Mouse (Mus musculus): ENCODE measurements around the gene Mob4. TPM values are rescaled to one million over a fixed set of nuclear protein-coding genes. Genes with fewer than 3 reads are reported as not detected.

Gene Mob4
- polyA plus RNA-seq, 1 experiment from 2014 or later = 40.1 TPM

DNA sequence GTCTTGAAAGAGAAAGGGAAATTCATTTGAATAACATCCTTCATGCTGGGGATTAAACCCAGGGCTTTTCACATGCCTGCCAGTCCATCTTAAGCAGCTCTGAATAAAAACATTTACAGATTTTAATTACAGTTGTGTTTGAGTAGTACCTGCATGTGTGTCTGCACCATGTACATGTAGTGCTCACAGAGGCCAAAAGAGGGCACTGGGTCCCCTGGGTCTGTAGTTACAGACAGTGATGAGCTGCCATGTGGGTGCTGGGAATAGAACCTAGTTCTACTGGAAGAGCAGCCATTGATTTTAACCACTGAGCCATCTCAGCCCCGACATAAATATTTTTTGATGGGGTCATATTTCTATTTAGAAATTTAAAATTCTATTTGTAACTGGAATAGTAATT, 4.8 kb downstream of the Mob4 start:
- no peak for DNase-seq
- peaks cover 23% of the 10 kb centered on the region for H3K36me3 ChIP-seq (replicated peaks; ENCODE audit: insufficient read depth, low read length)
- no peak overlapping the region for H3K4me3 ChIP-seq (ENCODE audit: low read depth, low read length)
- H3K27ac ChIP-seq (ENCODE audit: low read depth) = no peak overlapping the region
- no peak overlapping the region for H3K4me2 ChIP-seq (ENCODE audit: low read depth, low read length)
- no peak for ATAC-seq
- 93% methylated on average over 1 of the region's 1 CpGs for WGBS (ENCODE audit: insufficient replicate concordance)
- H3K27me3 ChIP-seq (ENCODE audit: insufficient read depth, low read length) = no peaks in the 10 kb centered on the region
- H3K4me1 ChIP-seq (ENCODE audit: insufficient read depth) = peaks cover 8% of the 10 kb centered on the region; the same call in 1 of the 2 replicates
- no peak overlapping the region for H3K9ac ChIP-seq (replicated peaks)
- H3K9me3 ChIP-seq (ENCODE audit: low read length) = no peaks in the 10 kb centered on the region
- TF ChIP-seq EP300 (IDR thresholded peaks at IDR 0.05; ENCODE audit: low read depth) = no peak
- no peak for TF ChIP-seq CTCF (IDR thresholded peaks at IDR 0.05; ENCODE audit: low read depth)

DNA sequence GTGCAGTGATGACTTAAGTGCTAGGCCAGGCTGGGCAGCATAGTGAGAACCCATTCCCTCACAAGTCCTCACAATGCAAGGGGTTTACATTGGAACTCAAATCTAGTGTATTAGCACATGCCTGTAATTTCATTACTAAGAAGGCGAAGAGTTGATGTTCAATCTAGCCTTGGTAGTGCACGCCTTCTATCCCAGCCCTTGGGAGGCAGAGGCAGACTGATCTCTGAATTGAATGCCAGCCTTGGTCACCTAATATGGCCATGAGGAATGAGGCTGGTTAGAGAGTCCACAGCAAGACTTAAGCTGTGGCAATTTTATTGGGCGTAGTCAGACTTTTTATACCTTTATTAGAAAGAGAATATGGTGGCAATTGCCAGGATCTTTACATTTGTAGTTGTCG, 13.3 kb downstream of the Mob4 start:
- ATAC-seq (no peak), DNase-seq (no peak)
- 95% methylated on average over 4 of the region's 4 CpGs for WGBS (ENCODE audit: insufficient replicate concordance)
- Histone ChIP-seq H3K36me3 (replicated peaks; ENCODE audit: insufficient read depth, low read length) (peaks cover 43% of the 10 kb centered on the region), H3K9ac (replicated peaks) (no peak overlapping the region), H3K27ac (ENCODE audit: low read depth) (no peak overlapping the region), H3K4me3 (ENCODE audit: low read depth, low read length) (no peak overlapping the region), H3K4me2 (ENCODE audit: low read depth, low read length) (no peak overlapping the region), H3K27me3 (ENCODE audit: insufficient read depth, low read length) (no peaks in the 10 kb centered on the region), H3K4me1 (ENCODE audit: insufficient read depth) (no peaks in the 10 kb centered on the region), H3K9me3 (ENCODE audit: low read length) (no peaks in the 10 kb centered on the region)
- no peak for TF ChIP-seq EP300 (IDR thresholded peaks at IDR 0.05; ENCODE audit: low read depth)
- no peak for TF ChIP-seq CTCF (IDR thresholded peaks at IDR 0.05; ENCODE audit: low read depth)

DNA sequence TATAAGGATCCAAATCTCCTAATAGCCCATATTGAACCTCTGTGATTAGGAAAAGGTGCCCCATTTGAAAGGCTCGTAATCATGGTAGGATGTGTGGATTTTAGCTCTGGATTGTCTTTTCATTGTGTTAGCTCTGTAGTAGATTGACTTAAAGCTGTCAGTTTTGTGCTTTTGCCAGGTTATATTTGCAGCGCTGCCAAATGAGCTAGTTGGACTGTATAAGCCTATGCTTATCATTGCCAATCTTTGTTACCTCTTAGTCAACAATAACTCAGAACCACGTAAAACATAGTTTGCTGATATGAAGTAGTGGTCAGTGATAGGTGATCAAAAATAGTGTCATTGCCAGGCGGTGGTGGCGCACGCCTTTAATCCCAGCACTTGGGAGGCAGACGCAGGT, 14.5 kb downstream of the Mob4 start:
- no peaks in the 10 kb centered on the region for H3K27me3 ChIP-seq (ENCODE audit: insufficient read depth, low read length)
- no peak overlapping the region for H3K4me2 ChIP-seq (ENCODE audit: low read depth, low read length)
- ATAC-seq (no peak), DNase-seq (no peak)
- no peak overlapping the region for H3K4me3 ChIP-seq (ENCODE audit: low read depth, low read length)
- H3K36me3 ChIP-seq (replicated peaks; ENCODE audit: insufficient read depth, low read length) = peaks cover 48% of the 10 kb centered on the region
- H3K4me1 ChIP-seq (ENCODE audit: insufficient read depth) = no peaks in the 10 kb centered on the region
- WGBS (ENCODE audit: insufficient replicate concordance) = 91% methylated on average over 7 of the region's 7 CpGs
- no peak overlapping the region for H3K27ac ChIP-seq (ENCODE audit: low read depth)
- H3K9me3 ChIP-seq (ENCODE audit: low read length) = no peaks in the 10 kb centered on the region
- no peak for TF ChIP-seq CTCF (IDR thresholded peaks at IDR 0.05; ENCODE audit: low read depth)
- no peak for TF ChIP-seq EP300 (IDR thresholded peaks at IDR 0.05; ENCODE audit: low read depth)
- H3K9ac ChIP-seq (replicated peaks) = no peak overlapping the region

DNA sequence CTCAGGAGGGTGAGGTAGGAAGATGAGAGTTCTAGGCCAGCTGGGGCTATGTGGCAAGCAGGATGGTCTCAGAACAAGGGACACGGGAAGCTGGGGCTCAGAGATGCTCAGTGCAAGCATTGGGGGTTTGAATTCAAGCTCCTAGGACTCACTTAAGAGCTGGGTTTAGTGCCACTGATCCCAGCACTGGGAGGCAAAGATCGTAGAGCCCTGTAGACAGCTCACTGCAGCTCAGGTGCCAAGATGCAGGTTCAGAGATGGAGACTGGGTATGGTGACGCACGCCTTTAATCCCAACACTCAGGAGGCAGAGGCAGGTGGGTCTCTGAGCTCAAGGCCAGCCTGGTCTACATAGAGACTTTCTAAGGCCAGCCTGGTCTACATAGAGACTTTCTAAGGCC, 26.3 kb downstream of the Mob4 start:
- TF ChIP-seq EP300 (IDR thresholded peaks at IDR 0.05; ENCODE audit: low read depth) (no peak), CTCF (IDR thresholded peaks at IDR 0.05; ENCODE audit: low read depth) (no peak)
- Histone ChIP-seq H3K9me3 (ENCODE audit: low read length) (no peaks in the 10 kb centered on the region), H3K27ac (ENCODE audit: low read depth) (no peak overlapping the region), H3K4me2 (ENCODE audit: low read depth, low read length) (no peak overlapping the region), H3K36me3 (replicated peaks; ENCODE audit: insufficient read depth, low read length) (peaks cover 39% of the 10 kb centered on the region), H3K4me1 (ENCODE audit: insufficient read depth) (no peaks in the 10 kb centered on the region), H3K27me3 (ENCODE audit: insufficient read depth, low read length) (no peaks in the 10 kb centered on the region), H3K4me3 (ENCODE audit: low read depth, low read length) (no peak overlapping the region), H3K9ac (replicated peaks) (no peak overlapping the region)
- no peak for DNase-seq
- no peak for ATAC-seq
- 89% methylated on average over 4 of the region's 4 CpGs for WGBS (ENCODE audit: insufficient replicate concordance)

DNA sequence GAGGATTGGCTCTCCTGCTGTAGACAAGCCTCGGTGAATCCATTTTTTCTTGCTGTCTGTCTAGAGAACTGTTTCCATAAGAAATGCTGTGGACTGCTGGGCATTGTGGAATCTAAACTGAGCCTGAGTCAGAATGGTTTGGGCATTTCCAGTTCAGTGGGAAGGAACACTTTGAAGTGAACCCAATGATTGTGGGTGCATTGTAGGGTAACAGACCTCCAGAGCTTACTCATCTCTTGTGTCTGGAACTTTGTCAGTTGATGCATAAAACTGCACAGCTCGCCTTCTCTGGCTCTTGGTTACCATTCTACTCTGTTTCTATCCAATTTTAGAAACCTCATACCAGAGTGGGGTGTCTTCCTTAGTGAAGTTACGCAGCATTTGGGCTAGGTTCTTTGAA, 27.2 kb downstream of the Mob4 start:
- no peak for ATAC-seq
- H3K4me1 ChIP-seq (ENCODE audit: insufficient read depth) = no peaks in the 10 kb centered on the region
- H3K9ac ChIP-seq (replicated peaks) = no peak overlapping the region
- no peak overlapping the region for H3K27ac ChIP-seq (ENCODE audit: low read depth)
- DNase-seq = no peak
- H3K4me2 ChIP-seq (ENCODE audit: low read depth, low read length) = no peak overlapping the region
- peaks cover 32% of the 10 kb centered on the region for H3K36me3 ChIP-seq (replicated peaks; ENCODE audit: insufficient read depth, low read length)
- WGBS (ENCODE audit: insufficient replicate concordance) = 87% methylated on average over 3 of the region's 3 CpGs
- H3K27me3 ChIP-seq (ENCODE audit: insufficient read depth, low read length) = no peaks in the 10 kb centered on the region
- H3K4me3 ChIP-seq (ENCODE audit: low read depth, low read length) = no peak overlapping the region
- TF ChIP-seq EP300 (IDR thresholded peaks at IDR 0.05; ENCODE audit: low read depth) = no peak
- TF ChIP-seq CTCF (IDR thresholded peaks at IDR 0.05; ENCODE audit: low read depth) = no peak
- no peaks in the 10 kb centered on the region for H3K9me3 ChIP-seq (ENCODE audit: low read length)

DNA sequence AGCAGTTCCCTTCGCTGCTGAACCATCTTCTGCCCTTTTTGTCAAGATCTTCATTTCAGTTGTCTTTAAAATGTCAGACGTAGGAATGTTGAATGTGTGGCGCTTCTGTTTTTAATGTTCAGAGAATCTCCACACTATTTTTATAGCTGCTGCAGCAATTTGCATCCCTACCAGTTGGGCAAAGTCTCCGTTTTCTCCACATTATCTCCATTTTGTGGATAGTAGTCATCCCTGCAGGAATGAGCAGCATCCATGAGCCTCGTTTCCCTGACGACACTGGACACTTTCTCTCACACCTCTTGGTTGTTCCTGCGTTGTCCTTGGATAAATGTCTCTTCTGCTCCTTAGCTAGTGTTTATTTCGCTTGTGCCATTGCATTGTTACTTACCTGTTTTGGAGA, 27.8 kb downstream of the Mob4 start:
- no peaks in the 10 kb centered on the region for H3K9me3 ChIP-seq (ENCODE audit: low read length)
- no peak for ATAC-seq
- no peak for DNase-seq
- H3K4me1 ChIP-seq (ENCODE audit: insufficient read depth) = no peaks in the 10 kb centered on the region
- peaks cover 29% of the 10 kb centered on the region for H3K36me3 ChIP-seq (replicated peaks; ENCODE audit: insufficient read depth, low read length)
- WGBS (ENCODE audit: insufficient replicate concordance) = 84% methylated on average over 8 of the region's 8 CpGs
- no peaks in the 10 kb centered on the region for H3K27me3 ChIP-seq (ENCODE audit: insufficient read depth, low read length)
- TF ChIP-seq EP300 (IDR thresholded peaks at IDR 0.05; ENCODE audit: low read depth) (no peak), CTCF (IDR thresholded peaks at IDR 0.05; ENCODE audit: low read depth) (no peak)
- no peak overlapping the region for H3K9ac ChIP-seq (replicated peaks)
- no peak overlapping the region for H3K27ac ChIP-seq (ENCODE audit: low read depth)
- H3K4me3 ChIP-seq (ENCODE audit: low read depth, low read length) = no peak overlapping the region
- no peak overlapping the region for H3K4me2 ChIP-seq (ENCODE audit: low read depth, low read length)

DNA sequence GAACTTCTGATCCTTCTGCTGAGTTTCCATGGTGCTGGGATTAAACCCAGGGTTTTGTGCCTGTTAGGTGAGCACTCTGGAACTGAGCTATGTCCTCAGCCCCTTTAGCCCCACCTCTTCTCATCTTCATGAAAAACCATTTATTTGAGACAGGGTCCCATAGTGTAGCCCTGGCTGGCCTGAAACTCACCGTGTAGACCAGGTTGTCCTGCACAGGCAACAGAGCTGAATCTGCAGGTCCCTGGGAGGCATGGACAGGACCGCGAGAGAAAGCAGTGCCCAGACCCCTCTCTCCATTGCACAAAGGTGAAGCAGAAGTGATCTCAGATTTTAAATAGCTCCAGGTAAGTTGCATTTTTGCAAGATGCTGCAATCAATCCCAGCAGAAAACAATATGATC, 29.2 kb downstream of the Mob4 start:
- H3K9ac ChIP-seq (replicated peaks) = no peak overlapping the region
- peaks cover 21% of the 10 kb centered on the region for H3K36me3 ChIP-seq (replicated peaks; ENCODE audit: insufficient read depth, low read length)
- no peak overlapping the region for H3K4me2 ChIP-seq (ENCODE audit: low read depth, low read length)
- H3K27me3 ChIP-seq (ENCODE audit: insufficient read depth, low read length) = no peaks in the 10 kb centered on the region
- no peak for DNase-seq
- H3K4me3 ChIP-seq (ENCODE audit: low read depth, low read length) = no peak overlapping the region
- no peak overlapping the region for H3K27ac ChIP-seq (ENCODE audit: low read depth)
- H3K4me1 ChIP-seq (ENCODE audit: insufficient read depth) = no peaks in the 10 kb centered on the region
- no peak for ATAC-seq
- WGBS (ENCODE audit: insufficient replicate concordance) = 87% methylated on average over 3 of the region's 3 CpGs
- no peaks in the 10 kb centered on the region for H3K9me3 ChIP-seq (ENCODE audit: low read length)
- TF ChIP-seq CTCF (IDR thresholded peaks at IDR 0.05; ENCODE audit: low read depth) (no peak), EP300 (IDR thresholded peaks at IDR 0.05; ENCODE audit: low read depth) (no peak)
